Mouse (Mus musculus): ENCODE measurements at regions not wholly inside any gene's neighbourhood (a gene's known extent, or its start where the extent isn't known, plus 50 kb on each side); places are given as distances from the start of the nearest gene placed in this dataset.

DNA sequence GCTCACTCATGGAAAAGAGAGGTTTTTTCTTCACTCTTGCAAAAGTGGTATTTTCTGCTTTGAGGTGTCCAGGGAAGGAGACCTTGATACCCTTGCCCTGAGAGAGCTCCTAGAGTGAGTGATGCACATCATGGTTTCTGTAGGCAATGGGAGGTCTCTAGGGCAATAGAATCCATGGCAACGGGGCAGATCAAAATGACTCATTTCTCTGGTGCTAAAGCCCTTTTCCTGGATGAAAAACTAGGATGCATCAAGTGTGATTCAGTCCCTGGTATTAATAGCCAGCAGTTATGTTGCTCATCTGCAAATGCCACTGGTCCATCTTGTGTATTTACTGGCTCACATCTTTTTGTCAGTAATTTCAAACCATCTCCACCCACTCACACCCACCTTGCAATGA lies 539.1 kb upstream of the Marcks start:
- TF ChIP-seq CTCF (IDR thresholded peaks at IDR 0.05; ENCODE audit: borderline replicate concordance, extremely low read depth, insufficient read depth, insufficient read length) (no peak), POLR2A (IDR thresholded peaks at IDR 0.05; ENCODE audit: borderline replicate concordance, extremely low read depth, insufficient read depth, insufficient read length, poor library complexity, severe bottlenecking) (no peak)
